Mouse (Mus musculus): ENCODE data around the gene 4933417A18Rik.
"Not testable (repeated sequence)": the region's sequence is repeated elsewhere in the genome, so short reads cannot be mapped to it uniquely, and the experiment has no call there.

- TF ChIP-seq CTCF (IDR thresholded peaks at IDR 0.05; ENCODE audit: low read depth, low read length); POLR2A (IDR thresholded peaks at IDR 0.05; ENCODE audit: insufficient read depth, low read length): not testable (repeated sequence)
These were observed 41.4 kb downstream of the 4933417A18Rik start for GRCm38 (mm10) chr13:34965647-34966046.

Data from ES-Bruce4 (cell line).